Mouse (Mus musculus): ENCODE measurements at regions not wholly inside any gene's neighbourhood (a gene's known extent, or its start where the extent isn't known, plus 50 kb on each side); places are given as distances from the start of the nearest gene placed in this dataset.

GRCm38 (mm10) chr4:87692741-87693140, 340.4 kb downstream of the Mllt3 start:
- TF ChIP-seq POLR2A (IDR thresholded peaks at IDR 0.05; ENCODE audit: borderline replicate concordance, insufficient read depth, low read length) (no peak), CTCF (IDR thresholded peaks at IDR 0.05; ENCODE audit: borderline replicate concordance, insufficient read depth, low read depth, low read length) (no peak)
- no peak for DNase-seq
- 97% methylated on average over 2 of the region's 2 CpGs for WGBS
- Histone ChIP-seq H3K27ac (ENCODE audit: insufficient read depth, low read length) (no peak overlapping the region), H3K4me3 (replicated peaks; ENCODE audit: insufficient read depth, low read depth, low read length) (no peak overlapping the region), H3K4me1 (ENCODE audit: control insufficient read depth, insufficient read depth, low read length) (no peaks in the 10 kb centered on the region), H3K27me3 (ENCODE audit: control insufficient read depth, insufficient read depth, low read length) (no peaks in the 10 kb centered on the region)

GRCm38 (mm10) chr4:87684952-87685351, 348.2 kb downstream of the Mllt3 start:
- TF ChIP-seq POLR2A (IDR thresholded peaks at IDR 0.05; ENCODE audit: borderline replicate concordance, insufficient read depth, low read length) (no peak), CTCF (IDR thresholded peaks at IDR 0.05; ENCODE audit: borderline replicate concordance, insufficient read depth, low read depth, low read length) (no peak)
- 26% methylated on average over 1 of the region's 1 CpGs for WGBS
- H3K4me1 ChIP-seq (ENCODE audit: control insufficient read depth, insufficient read depth, low read length) = no peaks in the 10 kb centered on the region
- H3K27ac ChIP-seq (ENCODE audit: insufficient read depth, low read length) = no peak overlapping the region
- no peaks in the 10 kb centered on the region for H3K27me3 ChIP-seq (ENCODE audit: control insufficient read depth, insufficient read depth, low read length)
- DNase-seq = no peak
- H3K4me3 ChIP-seq (replicated peaks; ENCODE audit: insufficient read depth, low read depth, low read length) = no peak overlapping the region

- WGBS = 92% methylated on average over 2 of the region's 2 CpGs
- no peaks in the 10 kb centered on the region for H3K27me3 ChIP-seq (ENCODE audit: control insufficient read depth, insufficient read depth, low read length)
- H3K4me1 ChIP-seq (ENCODE audit: control insufficient read depth, insufficient read depth, low read length) = no peaks in the 10 kb centered on the region
- H3K27ac ChIP-seq (ENCODE audit: insufficient read depth, low read length) = no peak overlapping the region
- H3K4me3 ChIP-seq (replicated peaks; ENCODE audit: insufficient read depth, low read depth, low read length) = no peak overlapping the region
- DNase-seq = no peak
- TF ChIP-seq CTCF (IDR thresholded peaks at IDR 0.05; ENCODE audit: borderline replicate concordance, insufficient read depth, low read depth, low read length) (no peak), POLR2A (IDR thresholded peaks at IDR 0.05; ENCODE audit: borderline replicate concordance, insufficient read depth, low read length) (no peak)
Measured at GRCm38 (mm10) chr4:87682783-87683182, 350.4 kb downstream of the Mllt3 start.

GRCm38 (mm10) chr4:87671101-87671500, 362.1 kb downstream of the Mllt3 start:
- no peaks in the 10 kb centered on the region for H3K4me1 ChIP-seq (ENCODE audit: control insufficient read depth, insufficient read depth, low read length)
- 92% methylated on average over 3 of the region's 3 CpGs for WGBS
- no peaks in the 10 kb centered on the region for H3K27me3 ChIP-seq (ENCODE audit: control insufficient read depth, insufficient read depth, low read length)
- no peak overlapping the region for H3K4me3 ChIP-seq (replicated peaks; ENCODE audit: insufficient read depth, low read depth, low read length)
- H3K27ac ChIP-seq (ENCODE audit: insufficient read depth, low read length) = no peak overlapping the region
- no peak for TF ChIP-seq CTCF (IDR thresholded peaks at IDR 0.05; ENCODE audit: borderline replicate concordance, insufficient read depth, low read depth, low read length)
- DNase-seq = no peak

GRCm38 (mm10) chr4:87670167-87670566, 363.0 kb downstream of the Mllt3 start:
- Histone ChIP-seq H3K4me3 (replicated peaks; ENCODE audit: insufficient read depth, low read depth, low read length) (no peak overlapping the region), H3K27ac (ENCODE audit: insufficient read depth, low read length) (no peak overlapping the region), H3K27me3 (ENCODE audit: control insufficient read depth, insufficient read depth, low read length) (no peaks in the 10 kb centered on the region), H3K4me1 (ENCODE audit: control insufficient read depth, insufficient read depth, low read length) (no peaks in the 10 kb centered on the region)
- 95% methylated on average over 2 of the region's 2 CpGs for WGBS
- TF ChIP-seq POLR2A (IDR thresholded peaks at IDR 0.05; ENCODE audit: borderline replicate concordance, insufficient read depth, low read length) (no peak), CTCF (IDR thresholded peaks at IDR 0.05; ENCODE audit: borderline replicate concordance, insufficient read depth, low read depth, low read length) (no peak)
- DNase-seq = no peak

GRCm38 (mm10) chr4:87669480-87669879, 363.7 kb downstream of the Mllt3 start:
- WGBS = 88% methylated on average over 1 of the region's 1 CpGs
- no peaks in the 10 kb centered on the region for H3K27me3 ChIP-seq (ENCODE audit: control insufficient read depth, insufficient read depth, low read length)
- no peak overlapping the region for H3K27ac ChIP-seq (ENCODE audit: insufficient read depth, low read length)
- TF ChIP-seq POLR2A (IDR thresholded peaks at IDR 0.05; ENCODE audit: borderline replicate concordance, insufficient read depth, low read length) (no peak), CTCF (IDR thresholded peaks at IDR 0.05; ENCODE audit: borderline replicate concordance, insufficient read depth, low read depth, low read length) (no peak)
- no peak overlapping the region for H3K4me3 ChIP-seq (replicated peaks; ENCODE audit: insufficient read depth, low read depth, low read length)
- H3K4me1 ChIP-seq (ENCODE audit: control insufficient read depth, insufficient read depth, low read length) = no peaks in the 10 kb centered on the region
- no peak for DNase-seq

GRCm38 (mm10) chr4:87668314-87668713, 364.9 kb downstream of the Mllt3 start:
- no peak overlapping the region for H3K4me3 ChIP-seq (replicated peaks; ENCODE audit: insufficient read depth, low read depth, low read length)
- 41% methylated on average over 3 of the region's 3 CpGs for WGBS
- H3K27me3 ChIP-seq (ENCODE audit: control insufficient read depth, insufficient read depth, low read length) = no peaks in the 10 kb centered on the region
- DNase-seq = no peak
- TF ChIP-seq POLR2A (IDR thresholded peaks at IDR 0.05; ENCODE audit: borderline replicate concordance, insufficient read depth, low read length) (no peak), CTCF (IDR thresholded peaks at IDR 0.05; ENCODE audit: borderline replicate concordance, insufficient read depth, low read depth, low read length) (no peak)
- no peaks in the 10 kb centered on the region for H3K4me1 ChIP-seq (ENCODE audit: control insufficient read depth, insufficient read depth, low read length)
- H3K27ac ChIP-seq (ENCODE audit: insufficient read depth, low read length) = no peak overlapping the region

GRCm38 (mm10) chr4:87667556-87668154, 365.5 kb downstream of the Mllt3 start:
- H3K27me3 ChIP-seq (ENCODE audit: control insufficient read depth, insufficient read depth, low read length) = no peaks in the 10 kb centered on the region
- no peak overlapping the region for H3K27ac ChIP-seq (ENCODE audit: insufficient read depth, low read length)
- H3K4me3 ChIP-seq (replicated peaks; ENCODE audit: insufficient read depth, low read depth, low read length) = no peak overlapping the region
- 38% methylated on average over 5 of the region's 5 CpGs for WGBS
- H3K4me1 ChIP-seq (ENCODE audit: control insufficient read depth, insufficient read depth, low read length) = no peaks in the 10 kb centered on the region
- DNase-seq = no peak
- TF ChIP-seq CTCF (IDR thresholded peaks at IDR 0.05; ENCODE audit: borderline replicate concordance, insufficient read depth, low read depth, low read length) (no peak), POLR2A (IDR thresholded peaks at IDR 0.05; ENCODE audit: borderline replicate concordance, insufficient read depth, low read length) (no peak)
